Mouse (Mus musculus): ENCODE data around the gene Mtmr10.

Gene Mtmr10

GRCm38 (mm10) chr7:64287414-64288091, at the start of gene Mtmr10:
Gene Mtmr10 (plus strand): TSS chr7:64287653.
- peak; percentile 99 for DNase-seq

DNA sequence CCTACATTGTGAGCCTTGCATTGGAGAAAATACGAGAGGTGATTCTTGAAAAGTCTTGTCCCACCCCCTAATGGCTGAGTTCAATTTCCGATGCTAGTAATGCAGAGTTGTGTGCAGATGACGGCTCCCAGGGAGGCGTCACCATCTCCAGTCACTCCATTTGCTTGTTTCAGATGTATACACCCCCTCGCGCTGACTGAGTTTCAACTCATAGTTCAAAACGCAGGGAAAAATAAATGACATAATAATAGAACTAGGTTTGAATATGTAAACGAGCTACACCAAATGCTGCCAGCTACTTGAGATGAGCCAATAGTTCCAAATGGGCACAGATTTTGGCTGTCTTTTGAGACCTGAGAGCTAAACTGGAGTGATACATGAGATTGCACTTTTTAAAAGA, 49.7 kb upstream of the Mtmr10 start:
- DNase-seq, result no peak

- DNase-seq, result no peak
These were observed 48.9 kb upstream of the Mtmr10 start for GRCm38 (mm10) chr7:64238410-64239086.

GRCm38 (mm10) chr7:64239138-64239805, 48.2 kb upstream of the Mtmr10 start:
- no peak for DNase-seq

- peak; percentile 11 to 21 for DNase-seq
These were observed 47.6 kb upstream of the Mtmr10 start for GRCm38 (mm10) chr7:64239806-64240315.

DNA sequence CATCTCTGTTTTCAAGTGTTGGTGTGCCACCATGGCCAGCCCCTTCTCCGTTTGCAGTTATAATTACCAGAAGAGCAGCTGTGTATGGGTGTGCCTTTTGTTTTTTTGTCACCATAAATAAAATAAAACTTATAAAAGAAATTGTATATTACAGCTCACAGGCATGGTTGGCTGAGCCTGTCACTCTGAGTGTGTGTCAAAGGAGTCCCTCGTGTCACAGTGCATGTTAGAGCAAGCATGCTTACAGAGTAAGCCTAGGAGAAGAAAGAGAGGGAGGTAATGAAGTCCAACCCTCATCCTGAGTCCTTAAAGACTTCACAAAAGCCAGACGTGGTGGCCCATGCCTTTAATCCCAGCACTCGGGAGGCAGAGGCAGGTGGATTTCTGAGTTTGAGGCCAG, 45.0 kb upstream of the Mtmr10 start:
- no peak for DNase-seq

- no peak for DNase-seq
These were observed 43.1 kb upstream of the Mtmr10 start for GRCm38 (mm10) chr7:64244371-64244770.

- no peak for DNase-seq
These were observed 40.7 kb upstream of the Mtmr10 start for GRCm38 (mm10) chr7:64246713-64247112.

DNA sequence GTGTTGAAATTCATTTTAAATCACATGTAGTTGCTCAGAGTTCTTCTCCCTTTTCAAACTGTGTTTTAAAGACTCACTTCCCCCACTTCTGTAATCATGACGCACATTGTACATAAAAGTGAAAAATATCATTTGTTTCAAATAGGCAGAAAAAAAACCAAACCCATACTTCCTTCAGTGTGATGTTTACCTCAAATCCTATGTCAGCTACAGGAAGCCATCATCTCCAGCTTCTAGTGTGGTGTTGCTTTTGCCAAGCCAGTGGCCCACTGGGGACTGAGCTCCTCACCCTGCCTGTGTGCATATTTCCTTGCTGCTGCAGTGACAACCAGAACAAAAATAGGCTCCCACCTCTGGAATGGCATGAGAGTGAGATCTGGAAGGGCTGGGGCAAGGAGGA, 39.1 kb upstream of the Mtmr10 start:
- no peak for DNase-seq

DNA sequence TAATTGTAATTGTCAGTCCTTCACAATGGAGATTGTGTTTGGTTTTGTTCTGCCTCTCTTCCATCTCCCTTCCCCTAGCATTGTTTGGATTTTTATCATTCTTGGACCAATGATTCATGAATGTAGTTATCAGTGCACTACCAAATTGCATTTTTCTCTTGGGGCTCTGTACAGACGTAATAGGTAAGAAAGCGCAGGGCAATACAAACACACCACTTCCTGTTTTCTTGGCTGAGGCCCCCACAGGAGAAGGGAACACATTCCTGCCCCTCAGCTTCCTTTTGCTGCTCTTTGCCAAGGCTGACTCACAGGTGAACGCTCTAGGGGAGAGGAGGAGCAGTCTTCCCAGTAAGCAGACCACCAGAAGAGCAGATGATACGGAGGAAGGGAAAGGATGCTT, 37.7 kb upstream of the Mtmr10 start:
- no peak for DNase-seq

DNA sequence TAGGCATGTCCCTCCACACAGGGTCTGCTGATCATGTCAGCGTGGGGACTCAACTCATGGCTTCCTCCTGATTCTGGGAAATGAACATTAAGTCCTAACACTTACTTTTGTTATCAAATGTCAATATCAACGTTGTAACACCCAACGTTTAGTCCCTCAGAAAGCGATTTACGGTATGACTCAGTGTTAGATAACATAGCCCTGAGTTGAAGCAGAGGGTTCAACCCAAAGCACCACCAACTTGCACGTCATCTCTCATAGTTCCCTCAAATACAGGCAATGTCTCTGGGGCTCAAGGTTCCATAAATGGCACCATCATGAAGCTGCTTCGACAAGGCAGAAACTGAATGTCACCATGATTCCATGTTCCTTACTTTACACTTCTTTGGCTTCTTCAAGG, 37.0 kb upstream of the Mtmr10 start:
- DNase-seq, result no peak

- no peak for DNase-seq
These were observed 33.7 kb upstream of the Mtmr10 start for GRCm38 (mm10) chr7:64253736-64254135.

DNA sequence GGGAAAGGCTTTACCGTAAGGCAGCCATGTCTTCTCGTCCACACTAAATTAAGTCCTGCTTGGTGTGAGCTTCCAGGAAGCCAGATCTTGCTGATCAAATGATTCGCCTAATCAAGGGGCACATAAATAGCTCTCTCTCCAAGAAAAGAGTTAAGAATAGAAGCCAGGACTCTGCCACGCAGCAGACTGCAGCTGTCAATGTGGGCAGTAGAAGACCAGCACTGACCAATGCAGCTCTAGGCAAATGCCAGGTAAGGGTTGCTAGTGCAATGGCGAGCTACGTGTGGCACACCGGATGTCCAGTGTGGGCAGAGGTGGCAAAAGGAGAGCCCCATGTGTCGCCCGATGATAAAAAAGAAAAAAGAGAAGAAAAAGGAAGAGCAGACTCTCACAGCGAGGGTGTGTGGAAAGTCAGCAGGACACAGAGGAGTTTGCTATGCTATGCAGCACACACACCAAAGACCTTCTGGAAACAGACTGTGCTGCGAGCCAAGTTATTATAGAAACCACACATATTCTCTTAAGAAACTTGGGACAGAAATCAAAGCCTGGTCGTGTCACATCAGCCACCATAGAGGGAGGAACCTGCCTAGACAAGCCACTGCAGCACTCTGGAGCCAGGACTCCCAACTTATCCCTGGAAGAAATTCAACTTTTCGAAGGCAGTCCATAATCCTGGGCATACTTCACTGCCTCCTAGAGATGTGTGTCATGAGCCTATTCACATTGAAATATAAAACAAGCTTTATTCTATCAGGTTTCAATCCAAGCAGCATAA, 21.8 kb upstream of the Mtmr10 start:
- no peak for DNase-seq

- DNase-seq, result no peak
These were observed 20.9 kb upstream of the Mtmr10 start for GRCm38 (mm10) chr7:64266587-64266986.

DNA sequence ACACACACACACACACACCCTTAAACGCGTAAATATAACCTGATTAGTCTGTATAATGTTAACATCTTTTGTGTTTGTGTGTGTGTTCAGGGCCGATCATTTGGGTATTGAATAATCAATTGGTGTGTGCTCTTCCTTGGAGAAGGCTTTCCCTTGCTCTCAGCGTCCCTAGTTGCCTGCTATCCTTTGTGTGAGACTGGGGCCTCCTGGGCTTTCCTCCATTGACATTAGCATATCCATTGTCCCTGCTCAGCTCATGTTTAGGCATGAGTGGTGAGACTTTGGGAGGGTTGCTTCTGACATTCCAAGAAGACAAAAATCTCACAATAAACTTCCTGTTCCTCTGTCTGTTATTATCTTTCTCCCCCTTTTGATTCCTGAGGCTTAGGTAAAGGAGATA, 15.5 kb upstream of the Mtmr10 start:
- no peak for DNase-seq

DNA sequence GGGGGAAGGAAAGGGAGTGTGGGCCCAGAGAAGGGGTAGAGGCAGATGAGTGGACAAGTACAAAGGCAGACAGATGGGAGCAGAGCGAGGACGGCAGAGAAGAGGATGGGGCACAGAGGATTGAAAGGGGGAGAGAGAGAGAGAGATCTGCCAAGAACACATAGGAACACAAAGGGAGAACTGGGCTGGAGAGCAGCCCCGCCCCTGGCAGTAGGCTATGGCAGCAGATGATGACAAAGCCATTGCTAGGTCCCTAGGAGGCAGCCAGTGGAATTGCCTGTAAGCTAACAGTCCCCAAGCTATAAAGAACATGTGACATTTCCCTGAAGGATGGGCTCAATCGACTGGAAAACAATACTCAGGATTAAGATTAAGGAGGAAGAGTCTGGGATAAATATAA, 11.9 kb upstream of the Mtmr10 start:
- DNase-seq, result no peak

DNA sequence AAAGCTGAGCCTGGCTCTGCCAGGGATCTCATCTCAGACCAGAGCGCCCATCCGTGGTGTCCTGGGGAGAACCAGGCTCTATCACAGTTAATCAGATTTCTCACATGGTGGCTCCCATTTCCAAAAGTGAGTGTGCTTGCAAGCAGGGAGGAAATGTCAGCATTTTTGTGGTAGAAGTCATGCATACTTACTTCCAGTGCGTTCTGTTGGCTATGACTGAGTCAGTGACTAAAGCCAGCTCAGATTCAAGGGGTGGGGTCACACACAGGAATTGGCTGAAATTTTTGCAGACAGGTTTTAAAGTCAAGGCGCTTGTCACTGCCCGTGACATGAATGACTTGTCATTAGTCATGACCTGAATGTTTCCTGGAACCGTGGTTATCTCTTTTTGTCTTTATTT, 10.5 kb upstream of the Mtmr10 start:
- DNase-seq, result no peak

DNA sequence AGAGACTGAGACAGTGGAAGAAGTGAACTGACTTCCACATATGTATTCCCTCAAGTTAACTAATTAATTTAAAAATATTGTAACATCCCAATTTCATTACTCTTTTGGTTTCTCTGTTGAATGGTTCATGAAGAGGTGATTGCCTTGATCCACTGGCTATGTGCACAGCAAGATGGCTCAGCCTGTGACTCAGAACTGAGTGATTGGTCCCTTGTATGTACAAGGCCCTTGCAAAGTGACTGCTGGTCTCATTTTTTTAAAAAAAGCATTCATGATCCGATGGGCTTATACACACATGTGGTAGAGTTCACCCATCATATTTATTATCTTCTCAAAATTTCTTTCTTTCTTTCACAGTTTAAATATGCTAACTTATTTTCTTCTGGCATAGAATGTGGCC, 8.9 kb upstream of the Mtmr10 start:
- DNase-seq, result no peak

- DNase-seq, result no peak
These were observed 7.9 kb upstream of the Mtmr10 start for GRCm38 (mm10) chr7:64279548-64279947.

DNA sequence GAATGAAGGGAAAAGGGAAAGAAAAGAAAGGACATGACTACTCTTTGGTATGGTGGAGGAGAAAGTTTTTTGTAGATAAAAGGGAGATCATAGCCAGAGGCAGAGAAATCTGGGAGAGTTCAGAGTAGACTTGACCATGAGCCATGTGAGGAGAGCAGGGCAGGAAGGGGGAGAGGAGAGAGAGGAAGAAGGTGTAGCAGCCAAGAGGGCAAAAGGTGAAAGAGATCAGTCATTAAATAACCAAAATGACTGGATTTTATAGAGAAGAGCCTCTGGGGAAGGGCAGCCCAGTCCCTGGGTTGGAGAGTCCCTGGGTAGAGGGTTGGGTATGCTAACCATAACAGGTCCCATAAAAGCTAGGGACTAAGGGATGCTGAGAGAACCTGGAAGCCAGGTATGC, 887 bp upstream of the Mtmr10 start:
- DNase-seq, result no peak

DNA sequence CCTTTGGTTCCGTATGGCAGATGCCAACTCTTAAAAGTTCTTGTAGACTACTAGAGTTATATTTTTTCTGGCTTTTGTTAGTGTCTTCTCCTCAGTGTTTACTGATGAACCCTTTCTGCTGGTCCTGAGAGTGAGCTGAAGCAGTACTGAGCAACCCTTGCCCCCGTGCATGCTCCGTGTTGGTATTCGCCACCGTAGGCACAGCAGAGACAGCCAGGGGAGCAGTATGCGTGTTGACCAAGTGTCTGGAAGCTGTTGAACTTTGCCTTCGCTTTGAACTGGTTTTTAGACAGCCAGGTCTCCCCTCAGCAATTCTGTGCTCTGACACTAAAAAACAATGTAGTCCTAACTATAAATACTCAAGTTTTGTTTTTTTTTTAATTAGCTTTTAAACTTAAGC, 2.0 kb downstream of the Mtmr10 start:
- peak in 1 of 2 experiments; percentile 21 for DNase-seq

DNA sequence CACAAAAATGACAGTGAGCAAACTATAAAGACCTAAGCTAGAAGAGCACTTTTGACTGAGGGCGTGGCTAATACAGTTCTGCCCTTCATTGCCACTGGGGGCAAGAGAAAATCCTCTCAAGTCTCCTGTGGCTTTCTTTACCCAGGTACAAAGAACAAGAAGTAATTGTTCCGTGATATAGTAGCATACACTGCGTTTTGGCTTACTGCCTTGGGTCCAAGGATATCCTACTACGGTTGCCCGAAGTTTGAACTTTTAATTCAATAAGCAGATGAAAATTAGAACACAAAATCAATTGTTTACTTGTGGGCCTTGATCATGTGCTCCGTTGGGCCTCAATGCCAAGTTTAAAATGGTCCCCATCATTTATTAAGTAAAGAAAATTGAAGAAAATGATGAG, 3.0 kb downstream of the Mtmr10 start:
- no peak for DNase-seq

- DNase-seq, result no peak
These were observed 4.3 kb downstream of the Mtmr10 start for GRCm38 (mm10) chr7:64291722-64292121.
